Mouse (Mus musculus) kidney, postnatal 0 days (tissue): ENCODE data around the gene Tada2a. TPM values are rescaled to one million over a fixed set of nuclear protein-coding genes. Genes with fewer than 3 reads are reported as not detected.

Experiments
- ATAC-seq: fragments of 200-750 bp; cut with Nextera tagmentation; replicated peaks from 2 replicates; pipeline ENCODE4 v1.8.0; 2017; ENCODE audit warnings: low read depth, moderate number of reproducible peaks, moderate TSS enrichment, moderate library complexity; ENCODE audit not compliant: low FRiP score
- DNase-seq: peaks from one replicate; pipeline ENCODE4 v3.0.0-alpha.2; 2016; ENCODE audit warnings: low spot score
- H3K27ac ChIP-seq: fragments of 300-500 bp; sonication (generic); 2 replicates; pipeline ENCODE4 v1.5.1; 2014; ENCODE audit warnings: mild to moderate bottlenecking
- H3K27me3 ChIP-seq: fragments of 300-500 bp; sonication (generic); 2 replicates; pipeline ENCODE4 v1.6.1; 2014; ENCODE audit warnings: low read length, mixed read lengths; ENCODE audit not compliant: insufficient read depth
- H3K36me3 ChIP-seq: fragments of 300-500 bp; sonication (generic); 2 replicates; pipeline ENCODE4 v1.6.1; 2014; ENCODE audit warnings: low read length, mixed read lengths; ENCODE audit not compliant: insufficient read depth
- H3K4me1 ChIP-seq: fragments of 300-500 bp; sonication (generic); replicated peaks from 2 replicates; pipeline ENCODE4 v1.6.1; 2014; ENCODE audit warnings: antibody characterized with exemption, low read length, mixed read lengths; ENCODE audit not compliant: insufficient read depth
- H3K4me2 ChIP-seq: fragments of 300-500 bp; sonication (generic); 2 replicates; pipeline ENCODE4 v1.6.1; 2014; ENCODE audit warnings: mild to moderate bottlenecking, low read length, moderate library complexity, mixed read lengths
- H3K4me3 ChIP-seq: fragments of 300-500 bp; sonication (generic); replicated peaks from 2 replicates; pipeline ENCODE4 v1.5.1; 2014; ENCODE audit warnings: low read depth, low read length
- H3K9ac ChIP-seq: fragments of 300-500 bp; sonication (generic); 2 replicates; pipeline ENCODE4 v1.6.1; 2014; ENCODE audit warnings: low read depth, low read length
- H3K9me3 ChIP-seq: fragments of 300-500 bp; sonication (generic); replicated peaks from 2 replicates; pipeline ENCODE4 v1.6.1; 2016; ENCODE audit warnings: low read length, inconsistent platforms, mixed read lengths
- CTCF ChIP-seq: IDR thresholded peaks from 2 replicates; pipeline ENCODE4 v1.5.1; 2016; ENCODE audit warnings: antibody characterized with exemption, low read depth, mild to moderate bottlenecking, moderate library complexity
- WGBS: fragments of 180-500 bp; shearing (Covaris S2); extraction: QIAGEN DNeasy Blood & Tissue Kit; methylation state at CpG from one replicate; pipeline ENCODE4 v1.1.7; 2014; 5-methylcytosine and 5-hydroxymethylcytosine counted together
- polyA plus RNA-seq: library from polyadenylated mRNA; unstranded; fragments of >200 nt; fragmentation: Nextera tagmentation; extraction: Ambion mirVana; gene quantifications from 2 replicates; pipeline ENCODE4 v1.2.1, GENCODE M21; 2015

Tada2a gene
- polyA plus RNA-seq, 1 experiment from 2014 or later, result 23.3 TPM

DNA sequence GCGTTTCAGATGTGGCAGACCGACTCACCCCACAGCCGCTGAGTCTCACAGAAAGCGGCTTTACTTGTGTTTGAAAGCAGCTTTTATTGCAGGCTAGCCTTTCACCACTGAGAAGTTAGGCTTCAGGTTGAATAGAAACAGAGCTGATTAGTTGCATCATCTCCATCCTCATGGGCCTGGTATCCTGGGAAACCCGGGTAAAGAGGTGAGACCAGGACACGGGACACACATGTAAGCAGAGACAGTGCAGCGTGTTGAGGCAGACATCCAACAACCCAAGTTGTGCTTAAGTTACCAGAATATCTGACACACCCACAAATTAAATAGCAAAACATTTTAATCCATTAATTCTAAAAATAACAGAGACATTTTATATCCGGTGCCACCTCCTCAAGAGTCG is 50.8 kb downstream of the Tada2a start:
- Histone ChIP-seq H3K9ac (no peak overlapping the region), H3K9me3 (no peaks in the 10 kb centered on the region), H3K4me3 (no peak overlapping the region), H3K4me1 (0 out of 2 replicates have a peak, but pooled peaks cover under 1% of the 10 kb centered on the region), H3K36me3 (no peaks in the 10 kb centered on the region), H3K27ac (peak overlapping the region; percentile 47), H3K27me3 (no peaks in the 10 kb centered on the region), H3K4me2 (no peak overlapping the region)
- DNase-seq, result no peak
- no peak for TF ChIP-seq CTCF
- ATAC-seq, result no peak
- 88% methylated on average over 9 of the region's 9 CpGs for WGBS

DNA sequence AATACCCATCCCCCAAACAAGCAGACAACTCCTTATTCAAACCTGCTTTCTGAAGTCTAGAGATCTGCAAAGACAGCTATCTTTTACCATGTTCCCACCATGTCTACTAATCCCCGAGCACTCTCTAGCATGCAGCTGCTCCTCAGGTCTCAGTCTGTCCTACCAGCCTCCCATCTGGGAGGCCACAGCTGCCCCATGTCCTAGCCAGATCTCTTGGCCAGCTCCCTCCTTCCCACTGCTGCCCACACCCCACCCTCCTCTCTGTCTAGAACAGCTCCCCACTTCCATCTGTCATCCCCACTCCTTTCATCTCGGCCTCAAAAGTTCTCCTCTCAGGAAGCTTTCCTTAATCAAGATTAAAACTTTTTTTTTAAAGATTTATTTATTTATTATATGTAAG is 52.4 kb downstream of the Tada2a start:
- no peak for TF ChIP-seq CTCF
- no peak for ATAC-seq

DNA sequence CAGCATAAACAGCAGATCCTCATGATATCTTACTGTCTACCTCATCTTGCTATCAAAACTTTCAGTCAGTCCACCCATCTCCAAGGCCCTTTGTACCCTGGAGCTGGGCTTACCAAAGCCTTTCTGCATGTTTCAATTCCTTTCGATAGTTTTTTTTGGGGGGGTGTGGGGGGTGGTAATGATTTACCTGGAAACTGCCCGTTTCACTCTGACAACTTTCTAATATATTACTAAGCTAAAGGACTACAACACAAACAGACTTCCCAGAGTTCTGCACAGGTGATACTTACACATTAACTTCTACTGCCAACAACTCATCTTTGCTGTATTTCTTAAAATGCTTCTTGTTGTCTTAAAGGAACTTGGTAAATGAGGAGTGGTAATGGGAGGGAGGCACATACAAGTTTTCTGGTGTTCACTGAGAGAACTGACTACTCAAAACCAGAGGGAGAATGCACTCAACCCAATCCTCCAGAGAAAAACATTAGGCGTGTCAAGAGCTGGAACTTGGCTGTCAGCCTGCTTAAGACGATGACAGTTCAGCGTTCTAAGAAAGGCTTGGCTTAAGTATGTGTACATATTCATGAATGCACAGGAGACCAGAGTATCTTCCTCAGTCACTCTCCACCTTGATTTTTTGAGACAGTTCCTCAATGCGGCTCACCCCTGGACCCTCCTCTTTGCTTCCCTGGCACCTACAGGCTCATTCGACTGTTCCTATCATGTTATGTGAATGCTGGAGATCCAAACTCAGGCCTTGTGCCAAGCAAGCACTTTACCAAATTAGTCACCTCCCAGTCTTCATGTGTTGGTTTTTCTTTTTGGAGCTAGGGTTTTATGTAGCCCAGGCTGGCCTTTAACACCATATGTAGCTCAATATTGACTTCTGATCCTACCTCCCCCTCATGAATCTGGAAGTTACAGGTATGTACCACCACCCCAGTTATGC is 55.3 kb downstream of the Tada2a start:
- no peaks in the 10 kb centered on the region for H3K27me3 ChIP-seq
- H3K4me2 ChIP-seq, result 0 out of 2 replicates have a peak overlapping the region, but pooled peaks have one; percentile 27
- H3K27ac ChIP-seq, result peak overlapping the region; percentile 88
- DNase-seq (peak; percentile 41), ATAC-seq (peak; percentile 60)
- H3K36me3 ChIP-seq, result no peaks in the 10 kb centered on the region
- H3K9me3 ChIP-seq, result no peaks in the 10 kb centered on the region
- H3K4me1 ChIP-seq, result peaks cover 8% of the 10 kb centered on the region; the same call in 1 of the 2 replicates
- TF ChIP-seq CTCF, result no peak
- 45% methylated on average over 7 of the region's 7 CpGs for WGBS
- no peak overlapping the region for H3K9ac ChIP-seq
- no peak overlapping the region for H3K4me3 ChIP-seq

More for the DNA sequence above, 52.4 kb downstream of the Tada2a start:
- H3K27me3 ChIP-seq, result no peaks in the 10 kb centered on the region
- no peaks in the 10 kb centered on the region for H3K36me3 ChIP-seq
- H3K4me3 ChIP-seq, result no peak overlapping the region
- no peak overlapping the region for H3K4me2 ChIP-seq
- H3K27ac ChIP-seq, result no peak overlapping the region
- H3K9ac ChIP-seq, result no peak overlapping the region
- 79% methylated on average over 2 of the region's 2 CpGs for WGBS
- peaks cover 8% of the 10 kb centered on the region; the same call in 1 of the 2 replicates for H3K4me1 ChIP-seq
- DNase-seq, result no peak
- no peaks in the 10 kb centered on the region for H3K9me3 ChIP-seq

DNA sequence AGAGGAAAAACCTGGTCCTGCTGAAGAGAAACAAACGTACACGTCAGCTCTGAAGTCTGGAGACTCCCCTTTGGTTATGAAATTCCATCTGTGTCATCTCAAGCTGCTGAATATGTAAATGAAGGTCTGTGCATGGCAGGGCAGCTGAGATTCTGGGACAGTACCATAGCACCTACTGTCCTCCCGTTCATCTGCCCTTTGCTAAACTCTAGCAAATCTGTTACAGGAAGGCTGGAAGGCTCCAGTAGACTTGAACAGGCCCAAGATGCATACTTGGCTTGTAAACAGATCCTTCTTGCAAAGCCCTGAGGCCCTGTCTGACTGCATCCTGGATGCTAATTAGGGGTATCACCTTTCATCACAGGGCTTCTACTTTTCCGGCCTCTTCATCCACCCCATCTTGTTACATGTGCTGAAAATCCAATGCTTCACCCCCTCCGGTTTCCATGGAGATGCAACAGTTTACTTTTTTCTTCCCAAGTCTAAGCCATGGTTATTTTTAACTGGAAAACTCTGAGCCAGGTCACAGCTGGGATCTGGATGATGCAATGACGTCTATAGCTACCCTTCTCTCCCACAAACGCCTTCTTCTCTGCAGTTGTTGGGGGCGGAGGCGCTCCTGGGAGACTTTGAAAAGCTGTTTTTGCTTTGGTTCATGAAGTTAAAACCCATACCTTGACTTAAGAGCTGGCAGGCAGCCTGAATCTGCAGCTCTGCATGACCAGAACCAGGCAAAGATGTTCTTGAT is 56.3 kb downstream of the Tada2a start:
- H3K4me2 ChIP-seq, result 0 out of 2 replicates have a peak overlapping the region, but pooled peaks have one; percentile 27
- H3K9me3 ChIP-seq, result no peaks in the 10 kb centered on the region
- H3K4me1 ChIP-seq, result peaks cover 12% of the 10 kb centered on the region; the same call in 1 of the 2 replicates
- peak overlapping the region; percentile 88 for H3K27ac ChIP-seq
- 33% methylated on average over 9 of the region's 9 CpGs for WGBS
- no peak for TF ChIP-seq CTCF
- no peaks in the 10 kb centered on the region for H3K27me3 ChIP-seq
- H3K9ac ChIP-seq, result no peak overlapping the region
- no peak overlapping the region for H3K4me3 ChIP-seq
- ATAC-seq (no peak), DNase-seq (peak; percentile 52)
- H3K36me3 ChIP-seq, result no peaks in the 10 kb centered on the region

DNA sequence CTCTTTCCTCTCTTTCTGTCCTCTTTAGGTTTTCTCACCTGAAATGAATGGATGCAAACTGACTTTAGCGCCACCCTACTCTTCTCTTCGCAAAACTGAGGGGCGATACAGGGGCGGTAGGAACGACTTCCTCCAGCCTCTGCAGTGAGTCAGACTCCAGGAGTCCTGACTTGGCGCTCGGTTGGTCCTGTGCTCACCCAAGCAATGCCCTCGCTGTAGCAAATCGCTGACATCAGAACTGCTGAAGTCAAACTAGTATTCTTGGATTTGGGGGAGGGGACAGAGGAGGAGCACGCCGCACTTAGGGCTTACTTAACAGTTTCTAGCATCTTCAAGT is 60.4 kb downstream of the Tada2a start, which contains the start of gene Dusp14:
Gene Dusp14 (minus strand): TSS at position 228 of the 337 bp plus-strand sequence.
- H3K4me3 ChIP-seq, result peak within 1 kb of the TSS; percentile 66
- no peak for TF ChIP-seq CTCF
- no peaks in the 10 kb centered on the region for H3K9me3 ChIP-seq
- no peaks in the 10 kb centered on the region for H3K27me3 ChIP-seq
- WGBS, result 11% methylated on average over 11 of the region's 11 CpGs
- peak within 1 kb of the TSS; percentile 47 for H3K27ac ChIP-seq
- H3K36me3 ChIP-seq, result no peaks in the 10 kb centered on the region
- peaks cover 18% of the 10 kb centered on the region; the same call in 1 of the 2 replicates for H3K4me1 ChIP-seq
- ATAC-seq, result peak; percentile 68
- H3K4me2 ChIP-seq, result peak within 1 kb of the TSS; percentile 95
- peak; percentile 67 for DNase-seq
- H3K9ac ChIP-seq, result peak within 1 kb of the TSS; percentile 73
